Mouse (Mus musculus) thymus, adult 2 months (tissue): ENCODE measurements at regions not wholly inside any gene's neighbourhood (a gene's known extent, or its start where the extent isn't known, plus 50 kb on each side); places are given as distances from the start of the nearest gene placed in this dataset.

Source experiments
- DNase-seq: peaks from one replicate; pipeline ENCODE4 v3.0.0; 2021
- H3K27ac ChIP-seq: fragments of 200-500 bp; 2 replicates; pipeline ENCODE4 v1.5.1; 2012; ENCODE audit warnings: low read length, control low read depth; ENCODE audit not compliant: control insufficient read depth, insufficient read depth
- H3K27me3 ChIP-seq: fragments of 200-500 bp; 2 replicates; pipeline ENCODE4 v1.6.1; 2012; ENCODE audit warnings: mild to moderate bottlenecking, low read length, moderate library complexity, mixed read lengths; ENCODE audit not compliant: control insufficient read depth, insufficient read depth
- H3K36me3 ChIP-seq: fragments of 200-500 bp; 2 replicates; pipeline ENCODE4 v1.6.1; 2012; ENCODE audit warnings: mild to moderate bottlenecking, low read length, moderate library complexity; ENCODE audit not compliant: control insufficient read depth, insufficient read depth
- H3K4me1 ChIP-seq: fragments of 200-500 bp; replicated peaks from 2 replicates; pipeline ENCODE4 v1.6.1; 2012; ENCODE audit warnings: low read length; ENCODE audit not compliant: control insufficient read depth, insufficient read depth
- H3K4me3 ChIP-seq: fragments of 200-500 bp; 2 replicates; pipeline ENCODE4 v1.5.1; 2012; ENCODE audit warnings: mild to moderate bottlenecking, low read length, control low read depth, moderate library complexity; ENCODE audit not compliant: control insufficient read depth, insufficient read depth
- CTCF ChIP-seq: fragments of 200-500 bp; IDR thresholded peaks from 2 replicates; pipeline ENCODE4 v1.5.1; 2012; ENCODE audit warnings: mild to moderate bottlenecking, control low read depth, low read length, moderate library complexity, borderline replicate concordance; ENCODE audit not compliant: control insufficient read depth, poor library complexity, insufficient read depth; ENCODE audit errors: extremely low read depth
- POLR2A ChIP-seq: fragments of 200-500 bp; IDR thresholded peaks from 2 replicates; pipeline ENCODE4 v1.6.1; 2012; ENCODE audit warnings: mild to moderate bottlenecking, low read length, control low read depth, moderate library complexity; ENCODE audit not compliant: control insufficient read depth, poor library complexity, insufficient read depth; ENCODE audit errors: extremely low read depth
- WGBS: fragments of 180-500 bp; shearing (Covaris S2); methylation state at CpG from one replicate; pipeline ENCODE4 v1.1.7; 2018; 5-methylcytosine and 5-hydroxymethylcytosine counted together

DNA sequence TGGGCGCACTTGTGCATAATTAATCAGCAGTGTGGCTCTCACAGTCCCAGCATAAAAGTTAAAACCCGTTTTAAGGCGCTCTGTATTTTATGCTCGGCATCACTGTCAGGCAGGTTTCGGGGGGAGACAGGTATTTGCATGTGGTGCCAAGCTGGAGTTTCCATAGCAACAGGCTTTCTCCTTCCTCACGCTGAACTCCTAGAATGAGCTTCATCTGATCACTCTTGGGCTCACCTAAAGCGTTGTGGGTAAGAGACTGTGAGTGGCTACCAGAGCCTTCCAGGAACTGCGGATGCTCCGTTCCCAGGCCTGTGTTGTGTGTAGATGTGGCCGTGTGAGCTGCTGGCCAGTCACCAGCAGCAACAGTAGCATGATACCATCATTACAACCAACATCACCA is 161.5 kb downstream of the Ajap1 start:
- 87% methylated on average over 10 of the region's 10 CpGs for WGBS
- H3K4me1 ChIP-seq = no peaks in the 10 kb centered on the region
- no peaks in the 10 kb centered on the region for H3K36me3 ChIP-seq
- no peak overlapping the region for H3K4me3 ChIP-seq
- H3K27me3 ChIP-seq = no peaks in the 10 kb centered on the region
- DNase-seq = no peak
- TF ChIP-seq CTCF = no peak
- no peak for TF ChIP-seq POLR2A
- no peak overlapping the region for H3K27ac ChIP-seq

DNA sequence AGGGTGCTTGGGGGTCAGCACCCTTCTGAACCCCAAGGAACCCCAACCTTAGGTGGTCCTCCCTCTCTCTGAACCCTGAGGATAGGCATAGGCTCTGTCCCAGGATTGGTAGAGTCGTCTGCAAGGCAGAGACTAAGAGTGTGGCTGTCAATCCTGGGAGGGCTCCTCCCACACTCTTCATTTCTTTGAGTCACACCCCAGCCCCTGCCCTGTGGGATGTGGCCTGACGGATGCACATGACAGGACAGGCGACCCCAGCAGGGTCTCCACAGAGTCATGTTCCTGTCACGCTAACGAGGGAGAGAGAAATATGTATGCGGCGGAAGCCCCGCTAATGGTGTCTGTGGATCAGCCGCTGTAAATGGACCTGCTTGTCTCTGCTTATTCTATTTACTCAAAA is 162.0 kb downstream of the Ajap1 start:
- Histone ChIP-seq H3K27me3 (no peaks in the 10 kb centered on the region), H3K27ac (no peak overlapping the region), H3K4me3 (no peak overlapping the region), H3K4me1 (no peaks in the 10 kb centered on the region), H3K36me3 (no peaks in the 10 kb centered on the region)
- 83% methylated on average over 9 of the region's 9 CpGs for WGBS
- DNase-seq = no peak
- no peak for TF ChIP-seq POLR2A
- no peak for TF ChIP-seq CTCF

DNA sequence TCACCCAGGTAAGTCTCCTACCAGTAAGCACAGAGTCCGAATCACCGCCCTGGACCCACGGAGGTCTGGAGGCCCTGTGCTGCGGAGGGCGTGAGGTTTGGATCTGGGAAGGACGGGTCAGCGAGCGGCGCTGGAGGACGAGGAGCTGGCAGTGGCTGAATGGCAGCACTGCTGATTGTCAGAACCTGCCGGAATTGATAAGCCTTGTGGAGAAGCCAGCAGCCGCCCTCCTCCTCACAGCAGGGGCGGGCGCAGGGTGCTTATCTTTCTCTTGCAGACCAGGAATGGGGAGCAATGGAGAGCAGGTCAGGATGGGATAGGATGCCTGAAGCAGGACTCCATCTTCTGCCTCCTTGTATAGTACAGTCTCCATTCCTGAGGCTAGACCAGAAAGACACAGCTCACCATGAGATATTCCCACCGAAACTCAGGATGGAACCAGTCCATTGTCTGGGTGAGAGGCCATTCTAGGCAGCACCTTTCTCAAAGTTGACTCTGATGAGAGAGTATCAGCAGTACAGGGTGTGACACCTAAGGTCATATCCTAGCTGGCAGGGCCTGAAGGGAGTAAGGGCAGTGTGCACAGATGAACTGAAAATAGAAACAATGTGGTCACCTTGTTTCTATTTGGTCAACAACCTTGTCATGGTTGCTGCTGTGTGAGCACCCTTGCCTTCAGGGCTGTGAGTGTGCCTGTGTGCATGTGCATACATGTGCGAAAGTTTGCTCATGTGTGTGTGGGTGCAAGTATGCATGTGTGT is 165.5 kb downstream of the Ajap1 start:
- Histone ChIP-seq H3K4me3 (no peak overlapping the region), H3K4me1 (no peaks in the 10 kb centered on the region), H3K27ac (no peak overlapping the region), H3K27me3 (no peaks in the 10 kb centered on the region), H3K36me3 (no peaks in the 10 kb centered on the region)
- DNase-seq = no peak
- WGBS = 77% methylated on average over 16 of the region's 16 CpGs
- TF ChIP-seq CTCF = no peak
- no peak for TF ChIP-seq POLR2A

DNA sequence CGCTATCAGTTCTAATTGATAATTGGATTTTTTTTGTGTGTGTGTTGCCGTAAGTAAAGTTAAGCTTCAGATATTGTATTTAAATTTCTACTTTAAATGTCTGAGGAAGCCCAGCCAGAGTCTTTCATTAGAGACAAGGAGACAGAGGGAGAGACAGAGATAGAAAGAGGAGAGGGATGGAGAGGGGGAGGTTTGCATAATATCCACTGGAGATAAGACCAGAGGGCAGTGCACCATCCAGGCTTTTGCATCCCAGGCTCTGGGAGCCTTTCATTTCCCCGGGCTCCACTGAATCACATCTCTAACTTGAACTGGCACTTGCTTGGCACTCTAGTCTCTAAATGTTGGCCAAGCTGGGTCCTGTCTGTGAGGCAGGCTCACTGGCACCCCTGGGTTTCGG is 166.1 kb downstream of the Ajap1 start:
- Histone ChIP-seq H3K27me3 (no peaks in the 10 kb centered on the region), H3K27ac (no peak overlapping the region), H3K4me3 (no peak overlapping the region), H3K36me3 (no peaks in the 10 kb centered on the region), H3K4me1 (no peaks in the 10 kb centered on the region)
- TF ChIP-seq CTCF (no peak), POLR2A (no peak)
- no peak for DNase-seq
- WGBS = 98% methylated on average over 4 of the region's 4 CpGs

DNA sequence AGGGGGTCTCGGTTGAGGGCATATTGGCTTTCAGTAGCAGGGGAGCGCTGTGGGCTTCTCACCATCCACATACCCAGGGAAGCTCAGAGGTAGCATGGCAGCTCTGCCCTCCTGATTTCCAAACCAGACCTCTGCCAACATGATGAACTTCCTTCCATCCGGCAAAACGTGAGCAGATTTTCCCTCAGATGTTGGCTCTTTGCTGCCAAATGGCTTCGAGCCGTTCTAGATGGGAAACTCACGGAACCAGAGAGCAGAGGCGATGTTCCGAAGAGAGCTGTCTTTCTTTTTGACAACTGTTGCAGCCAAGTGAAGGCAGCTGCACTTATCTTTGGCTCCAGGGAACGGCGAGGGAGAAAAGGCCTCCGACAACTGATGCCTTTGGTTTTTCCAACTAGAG is 168.7 kb downstream of the Ajap1 start:
- TF ChIP-seq POLR2A (no peak), CTCF (no peak)
- no peak overlapping the region for H3K4me3 ChIP-seq

DNA sequence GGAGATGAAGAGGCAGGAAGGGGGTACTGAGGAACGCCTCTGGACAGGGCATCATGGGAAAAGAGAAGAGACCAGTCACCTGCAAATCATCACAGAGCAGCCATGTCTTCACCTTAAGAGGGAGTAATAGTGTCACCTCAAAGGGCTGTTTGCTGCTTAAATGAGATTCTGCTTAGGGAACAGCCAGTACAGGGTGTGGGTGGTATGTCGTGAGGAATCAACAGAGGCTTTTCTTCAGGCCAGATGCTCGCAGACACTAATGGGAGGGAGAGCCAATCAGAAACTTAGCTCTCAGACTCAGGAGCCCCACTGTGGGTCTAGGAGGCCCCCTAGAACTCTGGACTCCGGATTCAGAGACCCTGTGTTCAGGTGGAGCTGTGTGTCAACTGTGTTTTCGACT is 171.0 kb downstream of the Ajap1 start:
- no peak overlapping the region for H3K4me3 ChIP-seq

More for the DNA sequence above, 168.7 kb downstream of the Ajap1 start:
- H3K36me3 ChIP-seq = no peaks in the 10 kb centered on the region
- DNase-seq = no peak
- no peaks in the 10 kb centered on the region for H3K4me1 ChIP-seq
- no peak overlapping the region for H3K27ac ChIP-seq
- 90% methylated on average over 12 of the region's 12 CpGs for WGBS
- H3K27me3 ChIP-seq = no peaks in the 10 kb centered on the region

DNA sequence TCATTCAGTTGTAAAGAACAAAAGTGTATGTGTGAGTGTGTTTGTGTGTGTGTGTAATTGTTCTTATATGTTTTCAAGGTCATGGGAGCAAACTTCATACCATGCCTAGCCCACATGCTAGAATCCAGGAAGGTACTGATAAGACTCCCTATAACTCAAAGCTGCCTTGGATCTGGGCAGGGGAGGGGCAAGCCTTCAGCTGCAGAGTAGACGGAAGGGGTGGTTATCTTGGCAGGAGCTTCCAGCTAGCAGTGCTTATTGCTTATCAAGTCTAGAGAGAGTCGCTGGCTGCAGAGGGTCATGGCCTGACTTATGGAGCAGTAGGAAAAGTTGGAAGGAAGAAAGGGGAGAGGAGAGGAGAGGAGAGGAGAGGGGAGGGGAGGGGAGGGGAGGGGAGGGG is 172.0 kb downstream of the Ajap1 start:
- H3K27me3 ChIP-seq = no peaks in the 10 kb centered on the region
- no peaks in the 10 kb centered on the region for H3K36me3 ChIP-seq
- no peak for DNase-seq
- no peak overlapping the region for H3K27ac ChIP-seq
- H3K4me1 ChIP-seq = no peaks in the 10 kb centered on the region
- no peak overlapping the region for H3K4me3 ChIP-seq
- TF ChIP-seq POLR2A (no peak), CTCF (no peak)
- 71% methylated on average over 2 of the region's 2 CpGs for WGBS

More for the DNA sequence above, 171.0 kb downstream of the Ajap1 start:
- WGBS = 80% methylated on average over 5 of the region's 5 CpGs
- H3K27me3 ChIP-seq = no peaks in the 10 kb centered on the region
- DNase-seq = no peak
- H3K4me1 ChIP-seq = no peaks in the 10 kb centered on the region
- no peaks in the 10 kb centered on the region for H3K36me3 ChIP-seq
- no peak overlapping the region for H3K27ac ChIP-seq
- TF ChIP-seq POLR2A = no peak
- TF ChIP-seq CTCF = no peak
